Mouse (Mus musculus) hindbrain, postnatal 0 days (tissue): ENCODE data around the gene Alkbh7. TPM values are rescaled to one million over a fixed set of nuclear protein-coding genes. Genes with fewer than 3 reads are reported as not detected.

Experiments
- ATAC-seq: fragments of 200-750 bp; cut with Nextera tagmentation; 2 replicates; pipeline ENCODE4 v1.8.0; 2017; ENCODE audit warnings: mild to moderate bottlenecking, moderate TSS enrichment, moderate library complexity
- DNase-seq: peaks from one replicate; pipeline ENCODE4 v3.0.0-alpha.2; 2015; ENCODE audit warnings: low spot score
- H3K27ac ChIP-seq: fragments of 300-500 bp; sonication (generic); 2 replicates; pipeline ENCODE4 v1.5.1; 2014; ENCODE audit warnings: mild to moderate bottlenecking
- H3K27me3 ChIP-seq: fragments of 300-500 bp; sonication (generic); 2 replicates; pipeline ENCODE4 v1.6.1; 2014; ENCODE audit warnings: low read length, mixed read lengths; ENCODE audit not compliant: insufficient read depth
- H3K36me3 ChIP-seq: fragments of 300-500 bp; sonication (generic); 2 replicates; pipeline ENCODE4 v1.6.1; 2014; ENCODE audit warnings: low read length, mixed read lengths; ENCODE audit not compliant: insufficient read depth
- H3K4me1 ChIP-seq: fragments of 300-500 bp; sonication (generic); 2 replicates; pipeline ENCODE4 v1.6.1; 2014; ENCODE audit warnings: antibody characterized with exemption, low read length, mixed read lengths; ENCODE audit not compliant: insufficient read depth
- H3K4me2 ChIP-seq: fragments of 300-500 bp; sonication (generic); 2 replicates; pipeline ENCODE4 v1.6.1; 2014; ENCODE audit warnings: low read depth, mild to moderate bottlenecking, low read length, moderate library complexity, mixed read lengths
- H3K4me3 ChIP-seq: fragments of 300-500 bp; sonication (generic); 2 replicates; pipeline ENCODE4 v1.5.1; 2014; ENCODE audit warnings: low read length
- H3K9ac ChIP-seq: fragments of 300-500 bp; sonication (generic); replicated peaks from 2 replicates; pipeline ENCODE4 v1.6.1; 2014; ENCODE audit warnings: mild to moderate bottlenecking, low read length, moderate library complexity, mixed read lengths
- H3K9me3 ChIP-seq: fragments of 300-500 bp; sonication (generic); 2 replicates; pipeline ENCODE4 v1.6.1; 2016; ENCODE audit warnings: low read length, mixed read lengths
- CTCF ChIP-seq: IDR thresholded peaks from 2 replicates; pipeline ENCODE4 v1.5.1; 2016; ENCODE audit warnings: antibody characterized with exemption, control low read depth, low read depth
- WGBS: fragments of 180-500 bp; shearing (Covaris S2); extraction: QIAGEN DNeasy Blood & Tissue Kit; methylation state at CpG from one replicate; pipeline ENCODE4 v1.1.7; 2014; 5-methylcytosine and 5-hydroxymethylcytosine counted together
- polyA plus RNA-seq: library from polyadenylated mRNA; unstranded; fragments of >200 nt; fragmentation: Nextera tagmentation; extraction: Ambion mirVana; gene quantifications from 2 replicates; pipeline ENCODE4 v1.2.1, GENCODE M21; 2015
- total RNA-seq: library from RNA; depleted of rRNA; stranded (reverse); fragments of >200 nt; gene quantifications from 2 replicates; pipeline ENCODE4 v1.2.3, GENCODE M21; 2014; rRNA removed

Alkbh7 gene
- total and polyA plus RNA-seq, 2 experiments from 2014 or later = 66.0 to 70.3 TPM

- no peak for DNase-seq
- Histone ChIP-seq H3K4me3 (no peak within 1 kb of the TSS), H3K27me3 (0 out of 2 replicates have a peak, but pooled peaks cover 4% of the 10 kb centered on the region), H3K4me1 (no peaks in the 10 kb centered on the region), H3K9me3 (no peaks in the 10 kb centered on the region), H3K36me3 (peaks cover 9% of the 10 kb centered on the region; the same call in 1 of the 2 replicates), H3K4me2 (no peak within 1 kb of the TSS), H3K27ac (no peak within 1 kb of the TSS), H3K9ac (no peak within 1 kb of the TSS)
- no peak for ATAC-seq
- TF ChIP-seq CTCF = no peak
- WGBS = 73% methylated on average over 8 of the region's 8 CpGs
Measured at GRCm38 (mm10) chr17:57041554-57041953, 44.4 kb downstream of the Alkbh7 start, which contains the start of gene Slc25a41. TSS of gene Slc25a41 (minus strand) at chr17:57041654.

- H3K4me3 ChIP-seq = no peak overlapping the region
- H3K9ac ChIP-seq = no peak overlapping the region
- no peak for TF ChIP-seq CTCF
- no peak overlapping the region for H3K27ac ChIP-seq
- WGBS = 50% methylated on average over 5 of the region's 5 CpGs
- ATAC-seq = peak; percentile 17; the same call in 1 of the 2 replicates
- no peak for DNase-seq
- no peaks in the 10 kb centered on the region for H3K27me3 ChIP-seq
- H3K9me3 ChIP-seq = no peaks in the 10 kb centered on the region
- H3K4me2 ChIP-seq = no peak overlapping the region
- peaks cover 23% of the 10 kb centered on the region for H3K36me3 ChIP-seq
- H3K4me1 ChIP-seq = no peaks in the 10 kb centered on the region
Measured at GRCm38 (mm10) chr17:57047406-57047805, 50.3 kb downstream of the Alkbh7 start.

GRCm38 (mm10) chr17:57048816-57049215, 51.7 kb downstream of the Alkbh7 start:
- DNase-seq (no peak), ATAC-seq (no peak)
- no peak overlapping the region for H3K4me2 ChIP-seq
- no peak overlapping the region for H3K9ac ChIP-seq
- no peak overlapping the region for H3K4me3 ChIP-seq
- H3K27ac ChIP-seq = no peak overlapping the region
- H3K36me3 ChIP-seq = peaks cover 36% of the 10 kb centered on the region
- H3K4me1 ChIP-seq = no peaks in the 10 kb centered on the region
- WGBS = 93% methylated on average over 3 of the region's 3 CpGs
- H3K27me3 ChIP-seq = no peaks in the 10 kb centered on the region
- TF ChIP-seq CTCF = no peak
- no peaks in the 10 kb centered on the region for H3K9me3 ChIP-seq

Other genes with a start within 250 kb of the Alkbh7 start
- gene Nrtn, start 239.8 kb upstream of the Alkbh7 start, total RNA-seq = 12.9 and 15.7 TPM in 2 replicates
- gene Nrtn, start 239.8 kb upstream of the Alkbh7 start, polyA plus RNA-seq = 4.3 TPM in 2 replicates
- 79.0 and 96.5 TPM in 2 replicates for gene Dus3l, start 232.6 kb upstream of the Alkbh7 start, total RNA-seq
- gene Dus3l, start 232.6 kb upstream of the Alkbh7 start, polyA plus RNA-seq = 85.9 and 90.0 TPM in 2 replicates
- gene Prr22, start 227.1 kb upstream of the Alkbh7 start, total RNA-seq = 0.21 and 2.6 TPM in 2 replicates
- gene Prr22, start 227.1 kb upstream of the Alkbh7 start, polyA plus RNA-seq = 0.46 and 0.87 TPM in 2 replicates
- gene Rfx2, start 166.3 kb upstream of the Alkbh7 start, total RNA-seq = 4.9 and 9.8 TPM in 2 replicates
- 3.7 and 4.4 TPM in 2 replicates for gene Rfx2, start 166.3 kb upstream of the Alkbh7 start, polyA plus RNA-seq
- gene Acsbg2, start 122.9 kb upstream of the Alkbh7 start, total RNA-seq = not detected in 2 replicates
- gene Acsbg2, start 122.9 kb upstream of the Alkbh7 start, polyA plus RNA-seq = not detected in 2 replicates
- gene 1700061G19Rik, start 121.9 kb upstream of the Alkbh7 start, total RNA-seq = not detected in 2 replicates
- 0.34 and 0.35 TPM in 2 replicates for gene 1700061G19Rik, start 121.9 kb upstream of the Alkbh7 start, polyA plus RNA-seq
- 131 and 135 TPM in 2 replicates for gene Mllt1, start 61.9 kb upstream of the Alkbh7 start, total RNA-seq
- gene Mllt1, start 61.9 kb upstream of the Alkbh7 start, polyA plus RNA-seq = 46.7 and 52.0 TPM in 2 replicates
- not detected in 2 replicates for gene Acer1, start 15.2 kb upstream of the Alkbh7 start, total RNA-seq
- not detected in 2 replicates for gene Acer1, start 15.2 kb upstream of the Alkbh7 start, polyA plus RNA-seq
- gene Clpp, start 7.0 kb upstream of the Alkbh7 start, total RNA-seq = 137 and 150 TPM in 2 replicates
- 163 TPM in 2 replicates for gene Clpp, start 7.0 kb upstream of the Alkbh7 start, polyA plus RNA-seq
- gene Pspn, start 2.7 kb downstream of the Alkbh7 start, total RNA-seq = not detected in 2 replicates
- gene Pspn, start 2.7 kb downstream of the Alkbh7 start, polyA plus RNA-seq = not detected in 2 replicates
- gene Gtf2f1, start 13.9 kb downstream of the Alkbh7 start, total RNA-seq = 28.8 and 32.9 TPM in 2 replicates
- gene Gtf2f1, start 13.9 kb downstream of the Alkbh7 start, polyA plus RNA-seq = 63.5 and 67.8 TPM in 2 replicates
- not detected in 2 replicates for gene Gm17949, start 14.1 kb downstream of the Alkbh7 start, total RNA-seq
- gene Gm17949, start 14.1 kb downstream of the Alkbh7 start, polyA plus RNA-seq = 0.28 and 0.40 TPM in 2 replicates
- gene Khsrp, start 34.2 kb downstream of the Alkbh7 start, total RNA-seq = 61.7 and 71.3 TPM in 2 replicates
- gene Khsrp, start 34.2 kb downstream of the Alkbh7 start, polyA plus RNA-seq = 26.4 and 27.0 TPM in 2 replicates
- gene Slc25a41, start 44.3 kb downstream of the Alkbh7 start, total RNA-seq = not detected in 2 replicates
- gene Slc25a41, start 44.3 kb downstream of the Alkbh7 start, polyA plus RNA-seq = not detected in 2 replicates
- 7.1 and 8.2 TPM in 2 replicates for gene Crb3, start 61.8 kb downstream of the Alkbh7 start, total RNA-seq
- 6.0 and 6.2 TPM in 2 replicates for gene Crb3, start 61.8 kb downstream of the Alkbh7 start, polyA plus RNA-seq
- 122 and 150 TPM in 2 replicates for gene Slc25a23, start 62.5 kb downstream of the Alkbh7 start, total RNA-seq
- 33.2 and 38.2 TPM in 2 replicates for gene Slc25a23, start 62.5 kb downstream of the Alkbh7 start, polyA plus RNA-seq
- 1.5 and 3.8 TPM in 2 replicates for gene Dennd1c, start 81.2 kb downstream of the Alkbh7 start, total RNA-seq
- 2.8 and 3.0 TPM in 2 replicates for gene Dennd1c, start 81.2 kb downstream of the Alkbh7 start, polyA plus RNA-seq
- 201 and 209 TPM in 2 replicates for gene Tubb4a, start 90.4 kb downstream of the Alkbh7 start, total RNA-seq
- 295 and 346 TPM in 2 replicates for gene Tubb4a, start 90.4 kb downstream of the Alkbh7 start, polyA plus RNA-seq
- 3.1 and 8.1 TPM in 2 replicates for gene Tnfsf9, start 108.0 kb downstream of the Alkbh7 start, total RNA-seq
- gene Tnfsf9, start 108.0 kb downstream of the Alkbh7 start, polyA plus RNA-seq = 4.3 and 4.7 TPM in 2 replicates
- 1.0 and 3.7 TPM in 2 replicates for gene Cd70, start 152.4 kb downstream of the Alkbh7 start, total RNA-seq
- gene Cd70, start 152.4 kb downstream of the Alkbh7 start, polyA plus RNA-seq = 2.0 and 2.1 TPM in 2 replicates
- gene Tnfsf14, start 196.8 kb downstream of the Alkbh7 start, total RNA-seq = not detected in 2 replicates
- gene Tnfsf14, start 196.8 kb downstream of the Alkbh7 start, polyA plus RNA-seq = not detected in 2 replicates
- 0.78 and 0.86 TPM in 2 replicates for gene C3, start 230.8 kb downstream of the Alkbh7 start, total RNA-seq
- 1.8 and 2.5 TPM in 2 replicates for gene C3, start 230.8 kb downstream of the Alkbh7 start, polyA plus RNA-seq